Mouse (Mus musculus) erythroblast, embryonic 14.5 days (primary cell): ENCODE results near the gene Galnt18.

Experiments used
- GATA1 ChIP-seq: IDR thresholded peaks from 2 replicates; pipeline ENCODE4 v1.6.1; 2012; ENCODE audit warnings: low read length, inconsistent platforms, mixed read lengths
- TAL1 ChIP-seq: IDR thresholded peaks from 3 replicates; pipeline ENCODE4 v1.6.1; 2012; ENCODE audit warnings: low read length, inconsistent platforms, mixed read lengths

DNA sequence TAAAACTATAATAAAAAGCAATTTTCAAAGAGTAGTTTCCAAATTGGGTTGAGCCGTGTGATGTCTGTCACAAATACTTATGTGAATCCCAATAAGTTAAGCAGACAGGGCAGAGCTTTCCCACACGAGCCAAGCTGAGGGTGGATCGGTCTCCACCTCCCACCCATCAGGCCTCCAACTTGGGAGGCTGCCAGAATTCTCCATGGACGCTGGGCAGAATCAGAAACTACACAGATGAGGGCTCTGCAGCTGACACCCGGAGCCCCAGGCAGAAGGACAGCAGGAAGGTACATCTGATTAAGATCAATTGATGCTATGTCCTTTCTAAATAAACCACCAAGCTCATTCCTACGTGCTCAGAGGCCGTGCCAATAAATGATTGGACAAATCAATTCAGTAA lies 42.4 kb downstream of the Galnt18 start:
- no peak for TF ChIP-seq GATA1
- no peak for TF ChIP-seq TAL1
